8 mouse cellular contexts compared by ENCODE assay signal in genomic region chr10:80586407-80587304, GRCm38 (mm10). TPM values are rescaled to one million over a fixed set of nuclear protein-coding genes. Genes with fewer than 3 reads are reported as not detected.
DNase-seq lines count a peak whose midpoint lies in the region; ATAC-seq and TF ChIP-seq lines count a peak whose summit lies in the region.

No protein-coding gene starts in this region.

- DNase-seq in forebrain, embryonic 10.5 days (ENCODE audit: extremely low spot score, low spot score), result no peak
- DNase-seq in lung, embryonic 14.5 days, result no peak
- no peak for DNase-seq in lung, adult 18-20 months
- no peak for DNase-seq in midbrain, postnatal 0 days (ENCODE audit: low spot score)
- no peak for DNase-seq in left cerebral cortex, adult 9 months (ENCODE audit: low spot score in 2 of 2)
- no peak for DNase-seq in left cerebral cortex, postnatal 14 days (ENCODE audit: low spot score in 2 of 2)

- peak overlapping the region; percentile 22; the same call in 1 of the 2 replicates for H3K4me3 ChIP-seq in forebrain, embryonic 10.5 days
- H3K4me3 ChIP-seq in forebrain, embryonic 13.5 days, result no peak overlapping the region
- peak overlapping the region; percentile 16 for H3K4me3 ChIP-seq in lung, embryonic 14.5 days (ENCODE audit: low read depth, low read length)
- H3K4me3 ChIP-seq in hindbrain, embryonic 16.5 days (ENCODE audit: low read length), result no peak overlapping the region
- H3K4me3 ChIP-seq in midbrain, postnatal 0 days (ENCODE audit: low read depth, low read length), result no peak overlapping the region

- 95% methylated on average over 47 of the region's 51 CpGs for WGBS in forebrain, embryonic 10.5 days
- 94% methylated on average over 41 of the region's 51 CpGs for WGBS in forebrain, embryonic 13.5 days
- WGBS in lung, embryonic 14.5 days, result 92% methylated on average over 48 of the region's 51 CpGs
- 95% methylated on average over 44 of the region's 51 CpGs for WGBS in hindbrain, embryonic 16.5 days
- WGBS in midbrain, postnatal 0 days, result 95% methylated on average over 50 of the region's 51 CpGs

- no peaks in the 10 kb centered on the region for H3K9me3 ChIP-seq in forebrain, embryonic 10.5 days
- no peaks in the 10 kb centered on the region for H3K9me3 ChIP-seq in forebrain, embryonic 13.5 days (replicated peaks)
- H3K9me3 ChIP-seq in lung, embryonic 14.5 days (ENCODE audit: low read depth, low read length), result no peaks in the 10 kb centered on the region
- no peaks in the 10 kb centered on the region for H3K9me3 ChIP-seq in hindbrain, embryonic 16.5 days (ENCODE audit: control insufficient read depth, low read length)
- no peaks in the 10 kb centered on the region for H3K9me3 ChIP-seq in midbrain, postnatal 0 days (ENCODE audit: low read length)

- peaks cover 66% of the 10 kb centered on the region for H3K4me1 ChIP-seq in forebrain, embryonic 10.5 days
- H3K4me1 ChIP-seq in forebrain, embryonic 13.5 days, result peaks cover 26% of the 10 kb centered on the region
- peaks cover 5% of the 10 kb centered on the region; the same call in 1 of the 2 replicates for H3K4me1 ChIP-seq in lung, embryonic 14.5 days (ENCODE audit: insufficient read depth)
- peaks cover 21% of the 10 kb centered on the region for H3K4me1 ChIP-seq in hindbrain, embryonic 16.5 days (ENCODE audit: control insufficient read depth, insufficient read depth, low read depth, low read length)
- H3K4me1 ChIP-seq in midbrain, postnatal 0 days (ENCODE audit: insufficient read depth, low read length), result peaks cover 12% of the 10 kb centered on the region

- H3K9ac ChIP-seq in forebrain, embryonic 13.5 days, result no peak overlapping the region
- H3K9ac ChIP-seq in lung, embryonic 14.5 days, result peak overlapping the region; percentile 40
- H3K9ac ChIP-seq in hindbrain, embryonic 16.5 days (ENCODE audit: low read depth, low read length), result no peak overlapping the region
- no peak overlapping the region for H3K9ac ChIP-seq in midbrain, postnatal 0 days (replicated peaks; ENCODE audit: low read length, poor library complexity, severe bottlenecking)

- H3K27me3 ChIP-seq in forebrain, embryonic 10.5 days (ENCODE audit: poor library complexity, severe bottlenecking), result no peaks in the 10 kb centered on the region
- no peaks in the 10 kb centered on the region for H3K27me3 ChIP-seq in forebrain, embryonic 13.5 days
- no peaks in the 10 kb centered on the region for H3K27me3 ChIP-seq in lung, embryonic 14.5 days (ENCODE audit: insufficient read depth, low read length)
- H3K27me3 ChIP-seq in hindbrain, embryonic 16.5 days (replicated peaks; ENCODE audit: control insufficient read depth, insufficient read depth, low read length), result no peaks in the 10 kb centered on the region
- no peaks in the 10 kb centered on the region for H3K27me3 ChIP-seq in midbrain, postnatal 0 days (ENCODE audit: insufficient read depth, low read length)

- no peak overlapping the region for H3K4me2 ChIP-seq in forebrain, embryonic 13.5 days
- H3K4me2 ChIP-seq in lung, embryonic 14.5 days, result peak overlapping the region; percentile 49
- no peak overlapping the region for H3K4me2 ChIP-seq in hindbrain, embryonic 16.5 days (ENCODE audit: low read length)
- H3K4me2 ChIP-seq in midbrain, postnatal 0 days (ENCODE audit: low read depth, low read length, poor library complexity, severe bottlenecking), result no peak overlapping the region

- peak overlapping the region; percentile 69 for H3K27ac ChIP-seq in forebrain, embryonic 10.5 days
- H3K27ac ChIP-seq in forebrain, embryonic 13.5 days, result no peak overlapping the region
- H3K27ac ChIP-seq in lung, embryonic 14.5 days (ENCODE audit: low read depth), result peak overlapping the region; percentile 82
- peak overlapping the region; percentile 39; the same call in 1 of the 2 replicates for H3K27ac ChIP-seq in hindbrain, embryonic 16.5 days (ENCODE audit: low read depth, low read length)
- 0 out of 2 replicates have a peak overlapping the region, but pooled peaks have one; percentile 47 for H3K27ac ChIP-seq in midbrain, postnatal 0 days (ENCODE audit: low read depth, low read length)

- no peak for ATAC-seq in forebrain, embryonic 13.5 days
- ATAC-seq in lung, embryonic 14.5 days (ENCODE audit: insufficient read depth), result no peak
- ATAC-seq in hindbrain, embryonic 16.5 days, result no peak
- no peak for ATAC-seq in midbrain, postnatal 0 days (ENCODE audit: low FRiP score)

- peaks cover 48% of the 10 kb centered on the region for H3K36me3 ChIP-seq in forebrain, embryonic 10.5 days (replicated peaks)
- peaks cover 39% of the 10 kb centered on the region for H3K36me3 ChIP-seq in forebrain, embryonic 13.5 days (ENCODE audit: poor library complexity, severe bottlenecking)
- peaks cover 40% of the 10 kb centered on the region for H3K36me3 ChIP-seq in lung, embryonic 14.5 days (ENCODE audit: insufficient read depth)
- peaks cover 8% of the 10 kb centered on the region for H3K36me3 ChIP-seq in hindbrain, embryonic 16.5 days (ENCODE audit: control insufficient read depth, insufficient read depth, low read length)
- H3K36me3 ChIP-seq in midbrain, postnatal 0 days (ENCODE audit: insufficient read depth, low read length), result peaks cover 28% of the 10 kb centered on the region

- TF ChIP-seq CTCF in lung, embryonic 14.5 days (IDR thresholded peaks at IDR 0.05; ENCODE audit: low read depth), result no peak
- no peak for TF ChIP-seq CTCF in midbrain, postnatal 0 days (IDR thresholded peaks at IDR 0.05)

- intact Hi-C loops in left cerebral cortex, postnatal 14 days (cut with DNase I), result no loop called here

RNA-seq across cellular contexts. Expression of gene Abhd17a, which starts 3.5 kb away (rescaled TPM):
- 71.8 and 75.5 TPM in 2 replicates for polyA plus RNA-seq in forebrain, embryonic 10.5 days (2016; fragmentation: Nextera tagmentation; extraction: Ambion mirVana)
- 72.3 and 74.9 TPM in 2 replicates for polyA plus RNA-seq in forebrain, embryonic 13.5 days (2015; fragmentation: Nextera tagmentation; extraction: Ambion mirVana)
- polyA plus RNA-seq in lung, embryonic 14.5 days (2014; fragmentation: Nextera tagmentation; extraction: Ambion mirVana), result 151 and 153 TPM in 2 replicates
- 127 and 130 TPM in 2 replicates for polyA plus RNA-seq in hindbrain, embryonic 16.5 days (2015; fragmentation: Nextera tagmentation; extraction: Ambion mirVana)
- total RNA-seq in midbrain, postnatal 0 days (2014; rRNA removed), result 264 and 275 TPM in 2 replicates
- 152 and 157 TPM in 2 replicates for polyA plus RNA-seq in midbrain, postnatal 0 days (2015; fragmentation: Nextera tagmentation; extraction: Ambion mirVana)
- total RNA-seq in left cerebral cortex, postnatal 14 days (2021), result 100 to 1,000 TPM; 212 to 220 TPM

RNA-seq across cellular contexts. Expression of gene Klf16, which starts 9.5 kb away (rescaled TPM):
- 7.4 and 7.5 TPM in 2 replicates for polyA plus RNA-seq in forebrain, embryonic 10.5 days (2016; fragmentation: Nextera tagmentation; extraction: Ambion mirVana)
- 6.6 and 7.5 TPM in 2 replicates for polyA plus RNA-seq in forebrain, embryonic 13.5 days (2015; fragmentation: Nextera tagmentation; extraction: Ambion mirVana)
- polyA plus RNA-seq in lung, embryonic 14.5 days (2014; fragmentation: Nextera tagmentation; extraction: Ambion mirVana), result 9.5 and 11.8 TPM in 2 replicates
- 5.1 and 5.8 TPM in 2 replicates for polyA plus RNA-seq in hindbrain, embryonic 16.5 days (2015; fragmentation: Nextera tagmentation; extraction: Ambion mirVana)
- 13.7 and 18.1 TPM in 2 replicates for total RNA-seq in midbrain, postnatal 0 days (2014; rRNA removed)
- 7.7 and 8.3 TPM in 2 replicates for polyA plus RNA-seq in midbrain, postnatal 0 days (2015; fragmentation: Nextera tagmentation; extraction: Ambion mirVana)
- total RNA-seq in left cerebral cortex, postnatal 14 days (2021), result 10 to 100 TPM; 46.7 to 48.0 TPM

RNA-seq across cellular contexts. Expression of gene Scamp4, which starts 16.0 kb away (rescaled TPM):
- 91.5 and 93.0 TPM in 2 replicates for polyA plus RNA-seq in forebrain, embryonic 10.5 days (2016; fragmentation: Nextera tagmentation; extraction: Ambion mirVana)
- polyA plus RNA-seq in forebrain, embryonic 13.5 days (2015; fragmentation: Nextera tagmentation; extraction: Ambion mirVana), result 56.7 and 69.6 TPM in 2 replicates
- polyA plus RNA-seq in lung, embryonic 14.5 days (2014; fragmentation: Nextera tagmentation; extraction: Ambion mirVana), result 90.5 and 92.8 TPM in 2 replicates
- polyA plus RNA-seq in hindbrain, embryonic 16.5 days (2015; fragmentation: Nextera tagmentation; extraction: Ambion mirVana), result 73.6 and 80.8 TPM in 2 replicates
- total RNA-seq in midbrain, postnatal 0 days (2014; rRNA removed), result 27.8 and 32.4 TPM in 2 replicates
- polyA plus RNA-seq in midbrain, postnatal 0 days (2015; fragmentation: Nextera tagmentation; extraction: Ambion mirVana), result 73.1 and 76.9 TPM in 2 replicates
- total RNA-seq in left cerebral cortex, postnatal 14 days (2021), result 10 to 100 TPM; 35.8 to 39.3 TPM

RNA-seq across cellular contexts. Expression of gene Adat3, which starts 16.0 kb away (rescaled TPM):
- 10.7 and 11.9 TPM in 2 replicates for polyA plus RNA-seq in forebrain, embryonic 10.5 days (2016; fragmentation: Nextera tagmentation; extraction: Ambion mirVana)
- 4.8 and 6.7 TPM in 2 replicates for polyA plus RNA-seq in forebrain, embryonic 13.5 days (2015; fragmentation: Nextera tagmentation; extraction: Ambion mirVana)
- polyA plus RNA-seq in lung, embryonic 14.5 days (2014; fragmentation: Nextera tagmentation; extraction: Ambion mirVana), result 8.7 and 10.1 TPM in 2 replicates
- polyA plus RNA-seq in hindbrain, embryonic 16.5 days (2015; fragmentation: Nextera tagmentation; extraction: Ambion mirVana), result 5.2 and 6.4 TPM in 2 replicates
- total RNA-seq in midbrain, postnatal 0 days (2014; rRNA removed), result 4.0 and 6.2 TPM in 2 replicates
- polyA plus RNA-seq in midbrain, postnatal 0 days (2015; fragmentation: Nextera tagmentation; extraction: Ambion mirVana), result 4.6 and 4.9 TPM in 2 replicates
- 1 to 10 TPM; 2.8 TPM for total RNA-seq in left cerebral cortex, postnatal 14 days (2021)

RNA-seq across cellular contexts. Expression of gene Gm49322, which starts 19.2 kb away (rescaled TPM):
- polyA plus RNA-seq in forebrain, embryonic 10.5 days (2016; fragmentation: Nextera tagmentation; extraction: Ambion mirVana), result 4.7 and 5.6 TPM in 2 replicates
- 4.0 and 4.4 TPM in 2 replicates for polyA plus RNA-seq in forebrain, embryonic 13.5 days (2015; fragmentation: Nextera tagmentation; extraction: Ambion mirVana)
- 2.4 and 3.1 TPM in 2 replicates for polyA plus RNA-seq in lung, embryonic 14.5 days (2014; fragmentation: Nextera tagmentation; extraction: Ambion mirVana)
- 2.3 and 3.1 TPM in 2 replicates for polyA plus RNA-seq in hindbrain, embryonic 16.5 days (2015; fragmentation: Nextera tagmentation; extraction: Ambion mirVana)
- 2.0 and 2.7 TPM in 2 replicates for total RNA-seq in midbrain, postnatal 0 days (2014; rRNA removed)
- polyA plus RNA-seq in midbrain, postnatal 0 days (2015; fragmentation: Nextera tagmentation; extraction: Ambion mirVana), result 1.7 and 1.8 TPM in 2 replicates
- 1 to 10 TPM; 2.6 to 2.8 TPM for total RNA-seq in left cerebral cortex, postnatal 14 days (2021)

Comparison
In these comparisons a context has a peak if more than half of its experiments do, and no peak if none do; other contexts are left out.
1. H3K4me3 ChIP-seq: peak in forebrain, embryonic 10.5 days (single experiment) and lung, embryonic 14.5 days (single experiment); none in forebrain, embryonic 13.5 days (single experiment), hindbrain, embryonic 16.5 days (single experiment) and midbrain, postnatal 0 days (single experiment).